Mouse (Mus musculus) embryonic facial prominence, embryonic 11.5 days (tissue): ENCODE measurements at regions not wholly inside any gene's neighbourhood (a gene's known extent, or its start where the extent isn't known, plus 50 kb on each side); places are given as distances from the start of the nearest gene placed in this dataset.

Experiments used
- ATAC-seq: fragments of 200-750 bp; cut with Nextera tagmentation; replicated peaks from 2 replicates; pipeline ENCODE4 v1.8.0; 2017; ENCODE audit warnings: low read depth; ENCODE audit not compliant: insufficient number of reproducible peaks, low FRiP score, low TSS enrichment
- DNase-seq: peaks from one replicate; pipeline ENCODE4 v3.0.0-alpha.2; 2015; ENCODE audit warnings: low spot score
- H3K27ac ChIP-seq: fragments of 300-500 bp; sonication (generic); replicated peaks from 2 replicates; pipeline ENCODE4 v1.5.1; 2014; ENCODE audit warnings: mild to moderate bottlenecking, low read depth, low read length, control low read depth
- H3K27me3 ChIP-seq: fragments of 300-500 bp; sonication (generic); 2 replicates; pipeline ENCODE4 v1.6.1; 2014; ENCODE audit warnings: mild to moderate bottlenecking, low read length, moderate library complexity, mixed read lengths; ENCODE audit not compliant: control insufficient read depth, insufficient read depth
- H3K36me3 ChIP-seq: fragments of 300-500 bp; sonication (generic); replicated peaks from 2 replicates; pipeline ENCODE4 v1.6.1; 2014; ENCODE audit warnings: low read depth, mild to moderate bottlenecking, low read length, moderate library complexity, mixed read lengths; ENCODE audit not compliant: control insufficient read depth, insufficient read depth
- H3K4me1 ChIP-seq: fragments of 300-500 bp; sonication (generic); 2 replicates; pipeline ENCODE4 v1.6.1; 2014; ENCODE audit warnings: low read length, mixed read lengths; ENCODE audit not compliant: control insufficient read depth, insufficient read depth
- H3K4me2 ChIP-seq: fragments of 300-500 bp; sonication (generic); 2 replicates; pipeline ENCODE4 v1.6.1; 2014; ENCODE audit warnings: low read depth, mild to moderate bottlenecking, control low read depth, low read length, moderate library complexity
- H3K4me3 ChIP-seq: fragments of 300-500 bp; sonication (generic); 2 replicates; pipeline ENCODE4 v1.5.1; 2014; ENCODE audit warnings: low read depth, low read length, control low read depth
- H3K9ac ChIP-seq: fragments of 300-500 bp; sonication (generic); replicated peaks from 2 replicates; pipeline ENCODE4 v1.6.1; 2014; ENCODE audit warnings: mild to moderate bottlenecking, control low read depth, low read length
- H3K9me3 ChIP-seq: fragments of 300-500 bp; sonication (generic); replicated peaks from 2 replicates; pipeline ENCODE4 v1.6.1; 2016; ENCODE audit warnings: mild to moderate bottlenecking, low read length, inconsistent platforms, mixed read lengths; ENCODE audit not compliant: control insufficient read depth
- WGBS: fragments of 180-500 bp; shearing (Covaris S2); extraction: QIAGEN DNeasy Blood & Tissue Kit; methylation state at CpG from one replicate; pipeline ENCODE4 v1.1.7; 2014; 5-methylcytosine and 5-hydroxymethylcytosine counted together

GRCm38 (mm10) chr2:74120051-74120450 is 208.9 kb upstream of the Atp5g3 start:
- no peak overlapping the region for H3K4me3 ChIP-seq
- WGBS: 36% methylated on average over 10 of the region's 10 CpGs
- no peaks in the 10 kb centered on the region for H3K4me1 ChIP-seq
- H3K9me3 ChIP-seq: no peaks in the 10 kb centered on the region
- no peak overlapping the region for H3K9ac ChIP-seq
- DNase-seq: no peak
- no peak overlapping the region for H3K4me2 ChIP-seq
- H3K27me3 ChIP-seq: no peaks in the 10 kb centered on the region
- H3K27ac ChIP-seq: no peak overlapping the region
- no peak for ATAC-seq
- no peaks in the 10 kb centered on the region for H3K36me3 ChIP-seq

- Histone ChIP-seq H3K4me1 (no peaks in the 10 kb centered on the region), H3K27ac (no peak overlapping the region), H3K9me3 (no peaks in the 10 kb centered on the region), H3K4me2 (no peak overlapping the region), H3K4me3 (no peak overlapping the region), H3K36me3 (no peaks in the 10 kb centered on the region), H3K27me3 (no peaks in the 10 kb centered on the region), H3K9ac (no peak overlapping the region)
- DNase-seq (no peak), ATAC-seq (no peak)
- WGBS: 63% methylated on average over 17 of the region's 17 CpGs
These were observed 208.2 kb upstream of the Atp5g3 start for GRCm38 (mm10) chr2:74119167-74119937.

GRCm38 (mm10) chr2:74106472-74106871 is 195.3 kb upstream of the Atp5g3 start:
- no peaks in the 10 kb centered on the region for H3K4me1 ChIP-seq
- H3K4me3 ChIP-seq: no peak overlapping the region
- H3K4me2 ChIP-seq: no peak overlapping the region
- H3K27ac ChIP-seq: no peak overlapping the region
- DNase-seq (no peak), ATAC-seq (no peak)
- no peaks in the 10 kb centered on the region for H3K27me3 ChIP-seq
- H3K9me3 ChIP-seq: no peaks in the 10 kb centered on the region
- no peak overlapping the region for H3K9ac ChIP-seq
- WGBS: 81% methylated on average over 4 of the region's 4 CpGs
- H3K36me3 ChIP-seq: no peaks in the 10 kb centered on the region

GRCm38 (mm10) chr2:74099671-74100372 is 188.7 kb upstream of the Atp5g3 start:
- no peak overlapping the region for H3K27ac ChIP-seq
- no peak overlapping the region for H3K4me3 ChIP-seq
- ATAC-seq: no peak
- no peaks in the 10 kb centered on the region for H3K36me3 ChIP-seq
- no peak for DNase-seq
- H3K9me3 ChIP-seq: no peaks in the 10 kb centered on the region
- H3K4me2 ChIP-seq: no peak overlapping the region
- H3K27me3 ChIP-seq: no peaks in the 10 kb centered on the region
- 87% methylated on average over 9 of the region's 9 CpGs for WGBS
- no peak overlapping the region for H3K9ac ChIP-seq
- no peaks in the 10 kb centered on the region for H3K4me1 ChIP-seq

GRCm38 (mm10) chr2:74096809-74097208 is 185.7 kb upstream of the Atp5g3 start:
- no peak overlapping the region for H3K4me2 ChIP-seq
- no peak for DNase-seq
- ATAC-seq: no peak
- no peak overlapping the region for H3K9ac ChIP-seq
- H3K4me1 ChIP-seq: no peaks in the 10 kb centered on the region
- no peak overlapping the region for H3K27ac ChIP-seq
- no peaks in the 10 kb centered on the region for H3K9me3 ChIP-seq
- H3K36me3 ChIP-seq: no peaks in the 10 kb centered on the region
- no peak overlapping the region for H3K4me3 ChIP-seq
- H3K27me3 ChIP-seq: no peaks in the 10 kb centered on the region
- WGBS: 68% methylated on average over 2 of the region's 2 CpGs

- no peak overlapping the region for H3K27ac ChIP-seq
- DNase-seq (no peak), ATAC-seq (no peak)
- H3K9me3 ChIP-seq: no peaks in the 10 kb centered on the region
- no peaks in the 10 kb centered on the region for H3K4me1 ChIP-seq
- 89% methylated on average over 7 of the region's 7 CpGs for WGBS
- no peaks in the 10 kb centered on the region for H3K36me3 ChIP-seq
- no peaks in the 10 kb centered on the region for H3K27me3 ChIP-seq
- H3K4me3 ChIP-seq: no peak overlapping the region
- no peak overlapping the region for H3K9ac ChIP-seq
- no peak overlapping the region for H3K4me2 ChIP-seq
These were observed 182.4 kb upstream of the Atp5g3 start for GRCm38 (mm10) chr2:74093494-74093893.

GRCm38 (mm10) chr2:74087375-74087774 is 176.2 kb upstream of the Atp5g3 start:
- 62% methylated on average over 3 of the region's 3 CpGs for WGBS

GRCm38 (mm10) chr2:74084971-74085370 is 173.8 kb upstream of the Atp5g3 start:
- no peaks in the 10 kb centered on the region for H3K36me3 ChIP-seq
- no peak for DNase-seq
- H3K27ac ChIP-seq: no peak overlapping the region
- no peaks in the 10 kb centered on the region for H3K27me3 ChIP-seq
- no peak for ATAC-seq
- no peaks in the 10 kb centered on the region for H3K4me1 ChIP-seq
- 89% methylated on average over 6 of the region's 6 CpGs for WGBS
- no peak overlapping the region for H3K4me2 ChIP-seq
- no peak overlapping the region for H3K4me3 ChIP-seq
- no peaks in the 10 kb centered on the region for H3K9me3 ChIP-seq
- no peak overlapping the region for H3K9ac ChIP-seq

More at GRCm38 (mm10) chr2:74087375-74087774, 176.2 kb upstream of the Atp5g3 start:
- ATAC-seq: no peak
- H3K9me3 ChIP-seq: no peaks in the 10 kb centered on the region
- H3K4me1 ChIP-seq: no peaks in the 10 kb centered on the region
- no peak for DNase-seq
- no peak overlapping the region for H3K9ac ChIP-seq
- H3K27me3 ChIP-seq: no peaks in the 10 kb centered on the region
- H3K27ac ChIP-seq: no peak overlapping the region
- no peaks in the 10 kb centered on the region for H3K36me3 ChIP-seq
- no peak overlapping the region for H3K4me2 ChIP-seq
- no peak overlapping the region for H3K4me3 ChIP-seq
